Mouse (Mus musculus): ENCODE results near the gene Aldoart1. TPM values are rescaled to one million over a fixed set of nuclear protein-coding genes. Genes with fewer than 3 reads are reported as not detected.

The Aldoart1 gene
- 0.12 TPM in 1 of 2 replicates, not detected in the other for polyA plus RNA-seq (2012)

- no peak for TF ChIP-seq GATA1 (IDR thresholded peaks at IDR 0.05; ENCODE audit: low read length)
Measured at GRCm38 (mm10) chr4:72852534-72852933, at the start of gene Aldoart1. Gene Aldoart1 (minus strand): TSS chr4:72852634.

GRCm38 (mm10) chr4:72901566-72901965 lies 49.1 kb upstream of the Aldoart1 start:
- TF ChIP-seq GATA1 (IDR thresholded peaks at IDR 0.05; ENCODE audit: low read length), result no peak

GRCm38 (mm10) chr4:72865371-72866075 lies 13.1 kb upstream of the Aldoart1 start:
- no peak for TF ChIP-seq GATA1 (IDR thresholded peaks at IDR 0.05; ENCODE audit: low read length)

- TF ChIP-seq GATA1 (IDR thresholded peaks at IDR 0.05; ENCODE audit: low read length), result no peak
Measured at GRCm38 (mm10) chr4:72844276-72844675, 8.2 kb downstream of the Aldoart1 start.

GRCm38 (mm10) chr4:72843025-72843424 lies 9.4 kb downstream of the Aldoart1 start:
- no peak for TF ChIP-seq GATA1 (IDR thresholded peaks at IDR 0.05; ENCODE audit: low read length)

- TF ChIP-seq GATA1 (IDR thresholded peaks at IDR 0.05; ENCODE audit: low read length), result no peak
Measured at GRCm38 (mm10) chr4:72836430-72836829, 16.0 kb downstream of the Aldoart1 start.

GRCm38 (mm10) chr4:72835400-72835799 lies 17.0 kb downstream of the Aldoart1 start:
- TF ChIP-seq GATA1 (IDR thresholded peaks at IDR 0.05; ENCODE audit: low read length), result no peak

GRCm38 (mm10) chr4:72800816-72801215 lies 51.6 kb downstream of the Aldoart1 start:
- TF ChIP-seq GATA1 (IDR thresholded peaks at IDR 0.05; ENCODE audit: low read length), result no peak
